Mouse (Mus musculus) stomach, embryonic 16.5 days (tissue): ENCODE data around the gene Gabrp. TPM values are rescaled to one million over a fixed set of nuclear protein-coding genes. Genes with fewer than 3 reads are reported as not detected.

Source experiments
- ATAC-seq: fragments of 200-750 bp; cut with Nextera tagmentation; 2 replicates; pipeline ENCODE4 v1.8.0; 2017; ENCODE audit warnings: moderate number of reproducible peaks, moderate TSS enrichment; ENCODE audit not compliant: insufficient read depth, low FRiP score
- H3K27ac ChIP-seq: fragments of 300-500 bp; sonication (generic); 2 replicates; pipeline ENCODE4 v1.5.1; 2014; ENCODE audit warnings: low read length
- H3K27me3 ChIP-seq: fragments of 300-500 bp; sonication (generic); 2 replicates; pipeline ENCODE4 v1.6.1; 2014; ENCODE audit warnings: low read length, control low read depth, mixed read lengths; ENCODE audit not compliant: control insufficient read depth, insufficient read depth
- H3K36me3 ChIP-seq: fragments of 300-500 bp; sonication (generic); 2 replicates; pipeline ENCODE4 v1.6.1; 2014; ENCODE audit warnings: low read length; ENCODE audit not compliant: control insufficient read depth, insufficient read depth
- H3K4me1 ChIP-seq: fragments of 300-500 bp; sonication (generic); 2 replicates; pipeline ENCODE4 v1.6.1; 2014; ENCODE audit warnings: low read length, control low read depth, mixed read lengths; ENCODE audit not compliant: control insufficient read depth, insufficient read depth
- H3K4me2 ChIP-seq: fragments of 300-500 bp; sonication (generic); 2 replicates; pipeline ENCODE4 v1.6.1; 2014; ENCODE audit warnings: low read depth, low read length, mixed read lengths
- H3K4me3 ChIP-seq: fragments of 300-500 bp; sonication (generic); replicated peaks from 2 replicates; pipeline ENCODE4 v1.5.1; 2014; ENCODE audit warnings: mild to moderate bottlenecking, low read length
- H3K9ac ChIP-seq: fragments of 300-500 bp; sonication (generic); 2 replicates; pipeline ENCODE4 v1.6.1; 2014; ENCODE audit warnings: low read length
- H3K9me3 ChIP-seq: fragments of 300-500 bp; sonication (generic); replicated peaks from 2 replicates; pipeline ENCODE4 v1.6.1; 2016; ENCODE audit warnings: low read length, control low read depth; ENCODE audit not compliant: control insufficient read depth
- WGBS: fragments of 180-500 bp; shearing (Covaris S2); extraction: QIAGEN DNeasy Blood & Tissue Kit; methylation state at CpG from one replicate; pipeline ENCODE4 v1.1.7; 2014; 5-methylcytosine and 5-hydroxymethylcytosine counted together
- polyA plus RNA-seq: library from polyadenylated mRNA; unstranded; fragments of >200 nt; fragmentation: Nextera tagmentation; extraction: Ambion mirVana; gene quantifications from 2 replicates; pipeline ENCODE4 v1.2.1, GENCODE M21; 2015

Gene Gabrp
- 0.45 and 0.57 TPM in 2 replicates for polyA plus RNA-seq

GRCm38 (mm10) chr11:33578859-33579258, at the start of gene Gabrp:
TSS of gene Gabrp (minus strand) at chr11:33578959.
- H3K4me3 ChIP-seq: no peak within 1 kb of the TSS
- peaks cover 5% of the 10 kb centered on the region; the same call in 1 of the 2 replicates for H3K4me1 ChIP-seq
- no peaks in the 10 kb centered on the region for H3K36me3 ChIP-seq
- H3K9ac ChIP-seq: no peak within 1 kb of the TSS
- no peaks in the 10 kb centered on the region for H3K27me3 ChIP-seq
- no peaks in the 10 kb centered on the region for H3K9me3 ChIP-seq
- no peak for ATAC-seq
- H3K4me2 ChIP-seq: no peak within 1 kb of the TSS
- no peak within 1 kb of the TSS for H3K27ac ChIP-seq
- WGBS: 55% methylated on average over 6 of the region's 6 CpGs

DNA sequence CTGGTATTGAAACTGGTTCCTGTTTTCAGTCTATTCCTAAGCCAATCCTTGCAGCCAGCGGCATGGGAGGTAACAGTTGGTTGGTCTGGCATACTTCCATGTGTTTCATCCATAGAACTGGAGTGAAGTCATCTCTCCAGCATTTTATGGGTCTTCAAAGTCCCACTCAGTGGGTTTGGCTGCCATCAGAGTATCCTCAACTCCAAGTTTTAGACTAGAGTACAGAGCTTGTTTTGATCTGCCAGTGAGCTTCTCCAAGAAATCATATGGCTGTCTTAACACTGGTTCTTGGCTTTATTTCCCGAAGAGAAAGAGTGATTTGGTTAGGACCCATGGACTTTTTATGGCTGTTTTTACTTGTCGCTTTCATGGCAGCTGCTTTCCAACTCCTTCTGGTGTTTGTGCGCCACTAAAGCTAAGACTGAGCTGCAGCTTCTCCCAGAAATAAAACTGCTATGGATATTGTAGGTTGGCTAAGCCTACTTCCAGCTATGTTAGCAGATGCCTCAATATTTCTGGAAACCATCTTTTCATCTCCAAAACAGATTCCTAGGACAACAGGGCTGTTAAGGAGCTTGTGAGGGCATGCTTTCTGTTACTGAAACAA, 48.5 kb upstream of the Gabrp start:
- no peak for ATAC-seq

GRCm38 (mm10) chr11:33614218-33614617, 35.5 kb upstream of the Gabrp start:
- WGBS: 6% methylated on average over 15 of the region's 15 CpGs
- H3K4me1 ChIP-seq: no peaks in the 10 kb centered on the region
- H3K4me2 ChIP-seq: no peak overlapping the region
- H3K27ac ChIP-seq: no peak overlapping the region
- no peak overlapping the region for H3K9ac ChIP-seq
- ATAC-seq: peak; percentile 66
- no peak overlapping the region for H3K4me3 ChIP-seq
- H3K36me3 ChIP-seq: no peaks in the 10 kb centered on the region
- H3K9me3 ChIP-seq: no peaks in the 10 kb centered on the region
- no peaks in the 10 kb centered on the region for H3K27me3 ChIP-seq

More for the DNA sequence above, 48.5 kb upstream of the Gabrp start:
- Histone ChIP-seq H3K36me3 (no peaks in the 10 kb centered on the region), H3K4me2 (no peak overlapping the region), H3K27ac (no peak overlapping the region), H3K4me1 (no peaks in the 10 kb centered on the region), H3K4me3 (no peak overlapping the region), H3K27me3 (no peaks in the 10 kb centered on the region), H3K9ac (no peak overlapping the region), H3K9me3 (no peaks in the 10 kb centered on the region)
- 84% methylated on average over 4 of the region's 4 CpGs for WGBS

DNA sequence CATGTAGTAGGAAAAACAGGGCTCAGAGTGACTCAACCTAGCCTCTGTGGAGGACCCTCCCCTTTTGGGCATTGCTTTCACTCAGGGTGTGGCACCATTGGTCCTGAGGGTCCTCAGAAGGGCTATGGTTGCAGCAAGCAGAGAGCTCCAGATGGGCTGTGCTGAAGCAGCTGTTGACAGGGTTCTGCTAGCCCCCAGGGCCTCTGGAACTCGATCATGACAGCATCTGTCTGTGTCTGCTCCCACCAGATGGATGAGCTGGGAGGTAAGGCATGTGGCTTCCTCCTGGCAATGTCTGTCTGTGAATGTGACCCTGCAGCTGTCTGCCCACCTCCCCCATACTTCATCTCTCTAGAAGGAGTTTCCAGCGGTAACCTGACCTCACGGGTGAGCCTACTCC, 29.0 kb upstream of the Gabrp start:
- H3K4me1 ChIP-seq: peaks cover 6% of the 10 kb centered on the region; the same call in 1 of the 2 replicates
- WGBS: 8% methylated on average over 3 of the region's 3 CpGs
- H3K9me3 ChIP-seq: no peaks in the 10 kb centered on the region
- no peaks in the 10 kb centered on the region for H3K36me3 ChIP-seq
- ATAC-seq: no peak
- no peak overlapping the region for H3K4me2 ChIP-seq
- no peak overlapping the region for H3K27ac ChIP-seq
- no peak overlapping the region for H3K4me3 ChIP-seq
- H3K9ac ChIP-seq: no peak overlapping the region
- H3K27me3 ChIP-seq: no peaks in the 10 kb centered on the region

- Histone ChIP-seq H3K9ac (no peak overlapping the region), H3K36me3 (no peaks in the 10 kb centered on the region), H3K9me3 (no peaks in the 10 kb centered on the region), H3K4me2 (no peak overlapping the region), H3K4me3 (no peak overlapping the region), H3K27me3 (no peaks in the 10 kb centered on the region), H3K27ac (no peak overlapping the region), H3K4me1 (peaks cover 6% of the 10 kb centered on the region; the same call in 1 of the 2 replicates)
- no peak for ATAC-seq
- WGBS: 46% methylated on average over 2 of the region's 2 CpGs
These were observed 24.4 kb upstream of the Gabrp start for GRCm38 (mm10) chr11:33603174-33603573.

GRCm38 (mm10) chr11:33598986-33599385, 20.2 kb upstream of the Gabrp start, which contains the start of gene D130052B06Rik:
TSS of gene D130052B06Rik (plus strand) at chr11:33599302.
- Histone ChIP-seq H3K4me3 (no peak within 1 kb of the TSS), H3K9me3 (no peaks in the 10 kb centered on the region), H3K36me3 (no peaks in the 10 kb centered on the region), H3K27me3 (no peaks in the 10 kb centered on the region), H3K27ac (no peak within 1 kb of the TSS), H3K9ac (no peak within 1 kb of the TSS), H3K4me2 (no peak within 1 kb of the TSS), H3K4me1 (no peaks in the 10 kb centered on the region)
- WGBS: 60% methylated on average over 4 of the region's 4 CpGs
- ATAC-seq: no peak

GRCm38 (mm10) chr11:33596655-33597054, 17.9 kb upstream of the Gabrp start:
- no peak overlapping the region for H3K4me2 ChIP-seq
- no peak overlapping the region for H3K27ac ChIP-seq
- H3K9ac ChIP-seq: no peak overlapping the region
- ATAC-seq: no peak
- H3K9me3 ChIP-seq: no peaks in the 10 kb centered on the region
- H3K36me3 ChIP-seq: no peaks in the 10 kb centered on the region
- H3K4me1 ChIP-seq: no peaks in the 10 kb centered on the region
- WGBS: 66% methylated on average over 4 of the region's 4 CpGs
- H3K27me3 ChIP-seq: no peaks in the 10 kb centered on the region
- no peak overlapping the region for H3K4me3 ChIP-seq

- Histone ChIP-seq H3K4me3 (no peak overlapping the region), H3K9ac (no peak overlapping the region), H3K9me3 (no peaks in the 10 kb centered on the region), H3K36me3 (no peaks in the 10 kb centered on the region), H3K4me2 (no peak overlapping the region), H3K27me3 (no peaks in the 10 kb centered on the region), H3K4me1 (no peaks in the 10 kb centered on the region), H3K27ac (no peak overlapping the region)
- no peak for ATAC-seq
- WGBS: 83% methylated on average over 4 of the region's 4 CpGs
These were observed 14.1 kb upstream of the Gabrp start for GRCm38 (mm10) chr11:33592826-33593225.

DNA sequence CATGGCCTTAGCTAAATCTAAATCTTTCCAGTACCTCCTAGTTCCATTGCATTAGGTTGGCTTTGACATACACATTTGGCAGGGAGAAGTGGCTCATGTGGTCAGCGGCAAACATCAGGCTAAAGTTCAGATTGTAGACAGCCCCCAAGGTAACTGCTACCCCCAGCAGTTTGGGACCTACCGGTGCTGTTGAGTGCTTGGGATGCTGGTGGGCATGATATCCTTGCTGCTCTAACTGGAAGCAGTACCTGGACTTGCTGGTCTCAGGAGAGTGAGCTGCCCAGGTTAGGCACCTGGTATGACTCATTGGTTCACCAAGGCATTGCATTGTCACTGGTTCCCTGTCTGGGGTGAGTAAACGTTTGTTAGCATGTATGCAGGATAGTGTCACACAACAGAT, 12.0 kb upstream of the Gabrp start:
- no peaks in the 10 kb centered on the region for H3K36me3 ChIP-seq
- 84% methylated on average over 3 of the region's 3 CpGs for WGBS
- ATAC-seq: no peak
- no peaks in the 10 kb centered on the region for H3K27me3 ChIP-seq
- H3K4me3 ChIP-seq: no peak overlapping the region
- H3K4me2 ChIP-seq: no peak overlapping the region
- no peak overlapping the region for H3K27ac ChIP-seq
- no peaks in the 10 kb centered on the region for H3K4me1 ChIP-seq
- no peaks in the 10 kb centered on the region for H3K9me3 ChIP-seq
- H3K9ac ChIP-seq: no peak overlapping the region
